Mouse (Mus musculus): Measurements from ENCODE around the gene Mgat4d. TPM values are rescaled to one million over a fixed set of nuclear protein-coding genes. Genes with fewer than 3 reads are reported as not detected.
"Not testable (repeated sequence)": the region's sequence is repeated elsewhere in the genome, so short reads cannot be mapped to it uniquely, and the experiment has no call there.

Gene Mgat4d
- not detected in 2 replicates for polyA plus RNA-seq (2012; rRNA removed)

DNA sequence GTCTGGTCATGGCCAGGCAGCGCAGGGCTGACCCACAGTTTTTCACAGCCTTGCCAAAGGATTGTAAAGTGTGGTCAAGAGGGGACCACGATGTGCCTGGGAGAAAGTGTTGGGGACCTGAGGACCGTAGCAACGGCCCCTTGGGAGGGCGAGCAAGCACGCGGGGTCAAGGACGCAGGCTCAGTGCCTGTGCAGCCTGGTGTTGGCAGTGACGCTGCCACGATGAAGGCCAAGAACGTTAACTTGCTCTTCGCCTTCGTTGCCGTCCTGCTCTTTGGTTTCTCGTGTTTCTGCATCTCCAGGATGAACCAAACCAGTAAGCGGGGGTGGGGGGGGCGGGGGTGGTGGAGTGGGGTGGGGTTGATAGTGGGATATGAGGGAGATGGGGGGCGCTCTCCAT lies at the start of gene Mgat4d:
TSS of gene Mgat4d (plus strand) at position 209 of the 400 bp plus-strand sequence.
- Histone ChIP-seq H3K27me3 (ENCODE audit: control insufficient read depth, insufficient read depth, low read length) (no peaks in the 10 kb centered on the region), H3K4me3 (ENCODE audit: control insufficient read depth, insufficient read depth, low read length) (no peak within 1 kb of the TSS), H3K36me3 (ENCODE audit: control insufficient read depth, insufficient read depth, low read length) (no peaks in the 10 kb centered on the region), H3K4me1 (replicated peaks; ENCODE audit: control insufficient read depth, insufficient read depth, low read length) (no peaks in the 10 kb centered on the region), H3K27ac (ENCODE audit: control insufficient read depth, insufficient read depth, low read length) (no peak within 1 kb of the TSS)
- no peak for DNase-seq
- TF ChIP-seq CTCF (IDR thresholded peaks at IDR 0.05; ENCODE audit: borderline replicate concordance, control insufficient read depth, extremely low read depth, insufficient read depth, low read length, poor library complexity) (no peak), POLR2A (IDR thresholded peaks at IDR 0.05; ENCODE audit: control insufficient read depth, extremely low read depth, insufficient read depth, low read length, poor library complexity) (no peak)
- WGBS, result 83% methylated on average over 18 of the region's 18 CpGs

DNA sequence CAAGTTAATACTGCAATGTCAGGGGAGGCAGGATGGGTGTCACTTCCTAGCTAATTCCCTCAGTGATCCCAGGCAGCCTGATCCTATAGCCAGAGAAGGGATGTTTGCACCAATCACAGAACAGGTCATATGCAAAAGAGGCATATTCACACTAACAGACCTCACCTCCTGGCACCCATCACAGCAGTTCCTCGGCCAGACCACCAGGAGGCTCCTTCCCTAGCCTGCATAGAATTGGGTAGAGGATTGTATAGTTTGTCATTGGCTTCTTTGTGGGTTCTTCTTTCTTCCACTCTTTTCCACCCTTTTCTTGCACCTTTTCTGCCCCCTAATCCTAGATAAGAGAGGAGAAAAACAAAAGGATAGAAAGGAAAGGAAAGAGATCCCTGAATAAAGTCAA lies 48.1 kb upstream of the Mgat4d start:
- H3K4me1 ChIP-seq (replicated peaks; ENCODE audit: control insufficient read depth, insufficient read depth, low read length), result no peaks in the 10 kb centered on the region
- DNase-seq, result peak; percentile 26
- H3K4me3 ChIP-seq (ENCODE audit: control insufficient read depth, insufficient read depth, low read length), result no peak overlapping the region
- TF ChIP-seq POLR2A (IDR thresholded peaks at IDR 0.05; ENCODE audit: control insufficient read depth, extremely low read depth, insufficient read depth, low read length, poor library complexity), result no peak
- no peak for TF ChIP-seq CTCF (IDR thresholded peaks at IDR 0.05; ENCODE audit: borderline replicate concordance, control insufficient read depth, extremely low read depth, insufficient read depth, low read length, poor library complexity)
- H3K27me3 ChIP-seq (ENCODE audit: control insufficient read depth, insufficient read depth, low read length), result no peaks in the 10 kb centered on the region
- no peak overlapping the region for H3K27ac ChIP-seq (ENCODE audit: control insufficient read depth, insufficient read depth, low read length)
- WGBS, result 59% methylated on average over 1 of the region's 1 CpGs
- no peaks in the 10 kb centered on the region for H3K36me3 ChIP-seq (ENCODE audit: control insufficient read depth, insufficient read depth, low read length)

DNA sequence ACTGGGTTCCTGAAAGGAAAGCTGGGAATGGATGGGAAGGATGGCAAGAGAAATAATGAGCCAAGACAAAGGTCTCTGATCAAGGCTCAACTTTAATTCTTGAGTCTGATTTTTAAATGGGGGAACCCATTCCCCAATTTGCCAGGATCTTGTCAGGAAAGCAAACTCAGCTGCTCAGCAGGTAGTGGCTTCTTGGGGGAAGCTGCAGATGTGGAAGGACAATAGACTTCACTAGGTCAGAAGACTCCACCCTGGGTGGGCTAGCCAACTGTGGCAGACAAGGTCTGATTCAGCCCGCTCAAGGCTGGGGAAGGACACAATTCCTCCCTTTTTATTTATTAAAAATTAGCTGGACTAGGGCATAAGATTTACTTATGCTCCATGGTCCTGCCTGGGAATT lies 43.3 kb upstream of the Mgat4d start:
- H3K27me3 ChIP-seq (ENCODE audit: control insufficient read depth, insufficient read depth, low read length), result no peaks in the 10 kb centered on the region
- WGBS, result 97% methylated on average over 1 of the region's 1 CpGs
- no peak overlapping the region for H3K27ac ChIP-seq (ENCODE audit: control insufficient read depth, insufficient read depth, low read length)
- H3K4me3 ChIP-seq (ENCODE audit: control insufficient read depth, insufficient read depth, low read length), result no peak overlapping the region
- TF ChIP-seq POLR2A (IDR thresholded peaks at IDR 0.05; ENCODE audit: control insufficient read depth, extremely low read depth, insufficient read depth, low read length, poor library complexity), result no peak
- TF ChIP-seq CTCF (IDR thresholded peaks at IDR 0.05; ENCODE audit: borderline replicate concordance, control insufficient read depth, extremely low read depth, insufficient read depth, low read length, poor library complexity), result no peak
- no peaks in the 10 kb centered on the region for H3K36me3 ChIP-seq (ENCODE audit: control insufficient read depth, insufficient read depth, low read length)
- no peak for DNase-seq
- no peaks in the 10 kb centered on the region for H3K4me1 ChIP-seq (replicated peaks; ENCODE audit: control insufficient read depth, insufficient read depth, low read length)

DNA sequence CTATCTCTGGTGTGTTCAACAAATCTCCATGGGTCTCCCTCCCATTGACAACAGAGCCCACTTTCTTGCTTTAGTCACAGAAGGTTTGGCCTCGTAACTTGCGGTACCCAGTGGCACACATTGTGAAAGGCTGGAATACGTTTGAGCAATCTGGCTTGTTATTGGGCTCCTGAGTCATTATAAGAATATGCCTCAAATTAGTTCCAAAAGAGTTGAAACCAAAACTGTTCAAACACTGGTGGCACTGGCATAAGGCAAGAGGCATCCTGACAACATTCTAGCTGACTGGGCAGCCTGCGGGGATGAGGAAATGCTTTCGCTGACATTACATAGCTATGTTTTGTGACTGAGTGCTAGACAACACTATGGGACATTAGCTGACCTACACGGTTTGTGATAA lies 38.4 kb upstream of the Mgat4d start:
- WGBS, result 94% methylated on average over 6 of the region's 6 CpGs
- Histone ChIP-seq H3K27ac (ENCODE audit: control insufficient read depth, insufficient read depth, low read length) (no peak overlapping the region), H3K4me3 (ENCODE audit: control insufficient read depth, insufficient read depth, low read length) (no peak overlapping the region), H3K4me1 (replicated peaks; ENCODE audit: control insufficient read depth, insufficient read depth, low read length) (no peaks in the 10 kb centered on the region), H3K27me3 (ENCODE audit: control insufficient read depth, insufficient read depth, low read length) (no peaks in the 10 kb centered on the region), H3K36me3 (ENCODE audit: control insufficient read depth, insufficient read depth, low read length) (no peaks in the 10 kb centered on the region)
- no peak for DNase-seq
- no peak for TF ChIP-seq POLR2A (IDR thresholded peaks at IDR 0.05; ENCODE audit: control insufficient read depth, extremely low read depth, insufficient read depth, low read length, poor library complexity)
- no peak for TF ChIP-seq CTCF (IDR thresholded peaks at IDR 0.05; ENCODE audit: borderline replicate concordance, control insufficient read depth, extremely low read depth, insufficient read depth, low read length, poor library complexity)

DNA sequence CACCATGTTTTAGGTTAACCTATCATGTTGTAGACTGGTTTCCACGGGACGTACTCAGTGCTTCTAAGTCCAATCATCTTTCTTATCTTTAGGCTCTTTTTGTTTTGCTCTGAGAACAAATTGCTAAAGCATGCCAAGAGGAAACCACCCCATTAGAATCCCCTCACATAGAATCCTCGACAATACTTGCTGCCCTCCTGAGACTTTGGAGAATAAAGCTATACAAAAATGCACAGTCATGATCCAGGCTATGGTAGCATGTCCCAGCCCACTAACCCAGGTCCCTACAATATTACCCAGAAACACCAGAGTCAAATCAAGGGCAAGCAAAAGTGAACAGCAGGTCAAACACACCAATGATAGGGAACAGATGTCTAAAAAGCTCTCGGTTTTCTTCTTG lies 33.2 kb upstream of the Mgat4d start:
- H3K4me3 ChIP-seq (ENCODE audit: control insufficient read depth, insufficient read depth, low read length); H3K27me3 ChIP-seq (ENCODE audit: control insufficient read depth, insufficient read depth, low read length); H3K27ac ChIP-seq (ENCODE audit: control insufficient read depth, insufficient read depth, low read length); DNase-seq; H3K4me1 ChIP-seq (replicated peaks; ENCODE audit: control insufficient read depth, insufficient read depth, low read length): not testable (repeated sequence)
- 94% methylated on average over 4 of the region's 4 CpGs for WGBS
- peaks cover 22% of the 10 kb centered on the region for H3K36me3 ChIP-seq (ENCODE audit: control insufficient read depth, insufficient read depth, low read length)

DNA sequence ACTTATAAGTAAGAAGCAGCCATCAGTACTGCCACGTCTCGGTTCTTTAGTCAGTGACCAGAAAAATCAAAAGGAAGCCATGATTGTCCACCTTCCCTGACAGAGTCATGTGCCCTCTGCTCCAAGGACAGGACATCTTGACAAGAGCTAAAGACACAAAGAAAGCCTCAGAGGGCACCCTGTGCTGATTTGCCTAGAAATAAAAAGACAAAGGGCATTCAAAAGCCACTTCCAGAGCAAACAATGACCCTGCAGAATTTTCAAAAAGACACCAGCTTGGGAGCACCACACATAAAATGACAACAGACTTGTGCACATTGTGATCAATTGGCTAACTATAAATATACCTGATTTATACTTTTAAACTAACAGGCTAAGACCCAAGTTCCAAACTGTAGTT lies 32.6 kb upstream of the Mgat4d start:
- H3K36me3 ChIP-seq (ENCODE audit: control insufficient read depth, insufficient read depth, low read length), result peaks cover 22% of the 10 kb centered on the region
- 99% methylated on average over 2 of the region's 2 CpGs for WGBS

DNA sequence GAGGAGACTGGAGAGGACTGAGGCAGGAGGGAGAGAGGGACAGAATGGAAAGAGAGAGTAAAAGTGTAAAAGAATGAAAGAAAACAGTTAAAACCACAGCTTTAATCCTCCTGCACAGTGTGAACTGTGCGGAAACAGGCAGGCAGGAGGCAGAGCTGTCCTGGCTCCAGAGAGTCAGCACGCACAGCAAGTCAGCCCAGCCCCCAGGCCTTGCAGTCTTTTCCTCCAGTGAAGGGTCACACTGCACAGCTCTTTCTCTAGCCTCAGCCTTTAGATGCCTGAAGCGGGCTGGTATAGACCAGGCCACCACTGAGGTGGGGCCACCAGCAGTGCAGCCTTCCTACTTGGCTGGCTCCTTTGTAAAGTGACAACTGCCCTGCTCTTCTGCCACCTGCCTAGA lies 27.7 kb upstream of the Mgat4d start:
- Histone ChIP-seq H3K27me3 (ENCODE audit: control insufficient read depth, insufficient read depth, low read length) (no peaks in the 10 kb centered on the region), H3K4me3 (ENCODE audit: control insufficient read depth, insufficient read depth, low read length) (no peak overlapping the region), H3K36me3 (ENCODE audit: control insufficient read depth, insufficient read depth, low read length) (peaks cover 18% of the 10 kb centered on the region), H3K4me1 (replicated peaks; ENCODE audit: control insufficient read depth, insufficient read depth, low read length) (no peaks in the 10 kb centered on the region), H3K27ac (ENCODE audit: control insufficient read depth, insufficient read depth, low read length) (no peak overlapping the region)
- WGBS, result 95% methylated on average over 3 of the region's 3 CpGs
- TF ChIP-seq POLR2A (IDR thresholded peaks at IDR 0.05; ENCODE audit: control insufficient read depth, extremely low read depth, insufficient read depth, low read length, poor library complexity), result no peak
- no peak for TF ChIP-seq CTCF (IDR thresholded peaks at IDR 0.05; ENCODE audit: borderline replicate concordance, control insufficient read depth, extremely low read depth, insufficient read depth, low read length, poor library complexity)
- DNase-seq, result no peak

More for the DNA sequence above, 32.6 kb upstream of the Mgat4d start:
- TF ChIP-seq CTCF (IDR thresholded peaks at IDR 0.05; ENCODE audit: borderline replicate concordance, control insufficient read depth, extremely low read depth, insufficient read depth, low read length, poor library complexity) (no peak), POLR2A (IDR thresholded peaks at IDR 0.05; ENCODE audit: control insufficient read depth, extremely low read depth, insufficient read depth, low read length, poor library complexity) (no peak)
- Histone ChIP-seq H3K27me3 (ENCODE audit: control insufficient read depth, insufficient read depth, low read length) (no peaks in the 10 kb centered on the region), H3K4me3 (ENCODE audit: control insufficient read depth, insufficient read depth, low read length) (no peak overlapping the region), H3K27ac (ENCODE audit: control insufficient read depth, insufficient read depth, low read length) (no peak overlapping the region), H3K4me1 (replicated peaks; ENCODE audit: control insufficient read depth, insufficient read depth, low read length) (no peaks in the 10 kb centered on the region)
- DNase-seq, result no peak

Measured in thymus, adult 2 months (tissue).